Mouse (Mus musculus) liver, embryonic 11.5 days (tissue): ENCODE results near the gene Tsku. TPM values are rescaled to one million over a fixed set of nuclear protein-coding genes. Genes with fewer than 3 reads are reported as not detected.

ENCODE experiments used
- ATAC-seq: fragments of 200-750 bp; cut with Nextera tagmentation; replicated peaks from 2 replicates; pipeline ENCODE4 v1.8.0; 2017; ENCODE audit warnings: moderate number of reproducible peaks, mild to moderate bottlenecking, moderate TSS enrichment, moderate library complexity; ENCODE audit not compliant: low FRiP score
- DNase-seq: peaks from one replicate; pipeline ENCODE4 v3.0.0-alpha.2; 2017; ENCODE audit warnings: low spot score
- H3K27ac ChIP-seq: fragments of 300-500 bp; sonication (generic); 2 replicates; pipeline ENCODE4 v1.5.1; 2014; ENCODE audit warnings: mild to moderate bottlenecking, low read depth, low read length, control low read depth
- H3K27me3 ChIP-seq: fragments of 300-500 bp; sonication (generic); replicated peaks from 2 replicates; pipeline ENCODE4 v1.6.1; 2014; ENCODE audit warnings: low read length, mixed read lengths; ENCODE audit not compliant: control insufficient read depth, insufficient read depth
- H3K36me3 ChIP-seq: fragments of 300-500 bp; sonication (generic); 2 replicates; pipeline ENCODE4 v1.6.1; 2014; ENCODE audit warnings: mild to moderate bottlenecking, low read length, moderate library complexity, mixed read lengths; ENCODE audit not compliant: control insufficient read depth, insufficient read depth
- H3K4me1 ChIP-seq: fragments of 300-500 bp; sonication (generic); replicated peaks from 2 replicates; pipeline ENCODE4 v1.6.1; 2014; ENCODE audit warnings: low read length, mixed read lengths; ENCODE audit not compliant: control insufficient read depth, insufficient read depth
- H3K4me2 ChIP-seq: fragments of 300-500 bp; sonication (generic); 2 replicates; pipeline ENCODE4 v1.6.1; 2014; ENCODE audit warnings: mild to moderate bottlenecking, control low read depth, moderate library complexity
- H3K4me3 ChIP-seq: fragments of 300-500 bp; sonication (generic); 2 replicates; pipeline ENCODE4 v1.5.1; 2014; ENCODE audit warnings: low read depth, low read length, control low read depth
- H3K9ac ChIP-seq: fragments of 300-500 bp; sonication (generic); 2 replicates; pipeline ENCODE4 v1.6.1; 2014; ENCODE audit warnings: low read depth, low read length, control low read depth
- H3K9me3 ChIP-seq: fragments of 300-500 bp; sonication (generic); 2 replicates; pipeline ENCODE4 v1.6.1; 2016; ENCODE audit warnings: low read length, inconsistent platforms, mixed read lengths; ENCODE audit not compliant: control insufficient read depth
- WGBS: fragments of 180-500 bp; shearing (Covaris S2); extraction: QIAGEN DNeasy Blood & Tissue Kit; methylation state at CpG from one replicate; pipeline ENCODE4 v1.1.7; 2014; 5-methylcytosine and 5-hydroxymethylcytosine counted together
- polyA plus RNA-seq: library from polyadenylated mRNA; unstranded; fragments of >200 nt; fragmentation: Nextera tagmentation; extraction: Ambion mirVana; gene quantifications from 2 replicates; pipeline ENCODE4 v1.2.1, GENCODE M21; 2014

The Tsku gene
- polyA plus RNA-seq, 1 experiment from 2014 or later = 4.8 TPM

- H3K4me1 ChIP-seq = peaks cover 13% of the 10 kb centered on the region
- H3K27me3 ChIP-seq = peaks cover 11% of the 10 kb centered on the region
- H3K9ac ChIP-seq = no peak overlapping the region
- H3K27ac ChIP-seq = no peak overlapping the region
- WGBS = 80% methylated on average over 5 of the region's 5 CpGs
- H3K4me3 ChIP-seq = no peak overlapping the region
- DNase-seq (no peak), ATAC-seq (no peak)
- no peaks in the 10 kb centered on the region for H3K36me3 ChIP-seq
- H3K9me3 ChIP-seq = no peaks in the 10 kb centered on the region
- H3K4me2 ChIP-seq = no peak overlapping the region
These were observed 7.5 kb downstream of the Tsku start for GRCm38 (mm10) chr7:98353616-98354015.

GRCm38 (mm10) chr7:98351523-98351922 is 9.6 kb downstream of the Tsku start:
- no peak overlapping the region for H3K9ac ChIP-seq
- no peak for DNase-seq
- no peaks in the 10 kb centered on the region for H3K27me3 ChIP-seq
- H3K36me3 ChIP-seq = no peaks in the 10 kb centered on the region
- peaks cover 13% of the 10 kb centered on the region for H3K4me1 ChIP-seq
- H3K27ac ChIP-seq = no peak overlapping the region
- H3K9me3 ChIP-seq = no peaks in the 10 kb centered on the region
- no peak overlapping the region for H3K4me2 ChIP-seq
- 91% methylated on average over 3 of the region's 3 CpGs for WGBS
- no peak for ATAC-seq
- no peak overlapping the region for H3K4me3 ChIP-seq

- Histone ChIP-seq H3K27ac (no peak overlapping the region), H3K4me3 (no peak overlapping the region), H3K4me2 (no peak overlapping the region), H3K27me3 (no peaks in the 10 kb centered on the region; the same call in 1 of the 2 replicates), H3K9ac (no peak overlapping the region), H3K4me1 (peaks cover 5% of the 10 kb centered on the region), H3K9me3 (no peaks in the 10 kb centered on the region), H3K36me3 (no peaks in the 10 kb centered on the region)
- 91% methylated on average over 6 of the region's 6 CpGs for WGBS
- ATAC-seq (no peak), DNase-seq (no peak)
These were observed 11.3 kb downstream of the Tsku start for GRCm38 (mm10) chr7:98349821-98350220.

- WGBS = 15% methylated on average over 5 of the region's 5 CpGs
These were observed 12.0 kb downstream of the Tsku start for GRCm38 (mm10) chr7:98349096-98349495.

GRCm38 (mm10) chr7:98348043-98348442 is 13.1 kb downstream of the Tsku start:
- Histone ChIP-seq H3K27ac (no peak overlapping the region), H3K9ac (no peak overlapping the region), H3K27me3 (no peaks in the 10 kb centered on the region; the same call in 1 of the 2 replicates), H3K9me3 (no peaks in the 10 kb centered on the region), H3K36me3 (no peaks in the 10 kb centered on the region), H3K4me1 (no peaks in the 10 kb centered on the region), H3K4me2 (no peak overlapping the region), H3K4me3 (no peak overlapping the region)
- 49% methylated on average over 7 of the region's 7 CpGs for WGBS
- DNase-seq (peak; percentile 61), ATAC-seq (0 out of 2 replicates have a peak, but pooled peaks have one; percentile 9)

More at GRCm38 (mm10) chr7:98349096-98349495, 12.0 kb downstream of the Tsku start:
- H3K27me3 ChIP-seq = no peaks in the 10 kb centered on the region; the same call in 1 of the 2 replicates
- H3K36me3 ChIP-seq = no peaks in the 10 kb centered on the region
- H3K4me3 ChIP-seq = no peak overlapping the region
- H3K4me1 ChIP-seq = no peaks in the 10 kb centered on the region
- DNase-seq (peak; percentile 77), ATAC-seq (no peak)
- H3K9ac ChIP-seq = no peak overlapping the region
- no peaks in the 10 kb centered on the region for H3K9me3 ChIP-seq
- H3K27ac ChIP-seq = no peak overlapping the region
- H3K4me2 ChIP-seq = no peak overlapping the region

GRCm38 (mm10) chr7:98347471-98347870 is 13.7 kb downstream of the Tsku start:
- WGBS = 58% methylated on average over 5 of the region's 5 CpGs
- no peak for ATAC-seq
- Histone ChIP-seq H3K27me3 (peaks cover 2% of the 10 kb centered on the region; the same call in 1 of the 2 replicates), H3K4me1 (peaks cover 2% of the 10 kb centered on the region; the same call in 1 of the 2 replicates), H3K4me2 (no peak overlapping the region), H3K9ac (no peak overlapping the region), H3K27ac (no peak overlapping the region), H3K9me3 (no peaks in the 10 kb centered on the region), H3K4me3 (no peak overlapping the region), H3K36me3 (no peaks in the 10 kb centered on the region)
- DNase-seq = no peak

- no peak overlapping the region for H3K4me3 ChIP-seq
- no peak overlapping the region for H3K4me2 ChIP-seq
- ATAC-seq = no peak
- H3K4me1 ChIP-seq = peaks cover 13% of the 10 kb centered on the region
- DNase-seq = no peak
- peaks cover 2% of the 10 kb centered on the region; the same call in 1 of the 2 replicates for H3K27me3 ChIP-seq
- no peaks in the 10 kb centered on the region for H3K36me3 ChIP-seq
- H3K9ac ChIP-seq = no peak overlapping the region
- no peak overlapping the region for H3K27ac ChIP-seq
- 43% methylated on average over 6 of the region's 6 CpGs for WGBS
- no peaks in the 10 kb centered on the region for H3K9me3 ChIP-seq
These were observed 16.1 kb downstream of the Tsku start for GRCm38 (mm10) chr7:98345036-98345435.

GRCm38 (mm10) chr7:98344361-98344760 is 16.8 kb downstream of the Tsku start:
- peaks cover 2% of the 10 kb centered on the region; the same call in 1 of the 2 replicates for H3K27me3 ChIP-seq
- ATAC-seq (peak; percentile 61), DNase-seq (no peak)
- peaks cover 13% of the 10 kb centered on the region for H3K4me1 ChIP-seq
- H3K9me3 ChIP-seq = no peaks in the 10 kb centered on the region
- H3K27ac ChIP-seq = no peak overlapping the region
- H3K9ac ChIP-seq = no peak overlapping the region
- no peak overlapping the region for H3K4me3 ChIP-seq
- H3K4me2 ChIP-seq = no peak overlapping the region
- WGBS = 16% methylated on average over 3 of the region's 3 CpGs
- no peaks in the 10 kb centered on the region for H3K36me3 ChIP-seq

- Histone ChIP-seq H3K27me3 (peaks cover 2% of the 10 kb centered on the region; the same call in 1 of the 2 replicates), H3K36me3 (no peaks in the 10 kb centered on the region), H3K9ac (no peak overlapping the region), H3K4me1 (peaks cover 13% of the 10 kb centered on the region), H3K4me3 (no peak overlapping the region), H3K4me2 (no peak overlapping the region), H3K9me3 (no peaks in the 10 kb centered on the region), H3K27ac (no peak overlapping the region)
- ATAC-seq (peak; percentile 49; the same call in 1 of the 2 replicates), DNase-seq (no peak)
- 55% methylated on average over 2 of the region's 3 CpGs for WGBS
These were observed 18.9 kb downstream of the Tsku start for GRCm38 (mm10) chr7:98342249-98342648.
